Mouse (Mus musculus) intestine, embryonic 14.5 days (tissue): ENCODE data around the gene Matn3. TPM values are rescaled to one million over a fixed set of nuclear protein-coding genes. Genes with fewer than 3 reads are reported as not detected.

Source experiments
- ATAC-seq: fragments of 200-750 bp; cut with Nextera tagmentation; replicated peaks from 2 replicates; pipeline ENCODE4 v1.8.0; 2017; ENCODE audit warnings: low read depth, moderate number of reproducible peaks, moderate TSS enrichment, moderate library complexity; ENCODE audit not compliant: low FRiP score, low TSS enrichment
- DNase-seq: peaks from one replicate; pipeline ENCODE4 v3.0.0-alpha.2; 2018; ENCODE audit warnings: low spot score
- H3K27ac ChIP-seq: fragments of 300-500 bp; sonication (generic); 2 replicates; pipeline ENCODE4 v1.5.1; 2014; ENCODE audit warnings: low read depth, mild to moderate bottlenecking, control low read depth
- H3K27me3 ChIP-seq: fragments of 300-500 bp; sonication (generic); replicated peaks from 2 replicates; pipeline ENCODE4 v1.6.1; 2014; ENCODE audit warnings: low read length, control low read depth; ENCODE audit not compliant: control insufficient read depth, insufficient read depth
- H3K36me3 ChIP-seq: fragments of 300-500 bp; sonication (generic); 2 replicates; pipeline ENCODE4 v1.6.1; 2014; ENCODE audit warnings: low read length, control low read depth; ENCODE audit not compliant: control insufficient read depth, insufficient read depth
- H3K4me1 ChIP-seq: fragments of 300-500 bp; sonication (generic); replicated peaks from 2 replicates; pipeline ENCODE4 v1.6.1; 2014; ENCODE audit warnings: low read length, control low read depth, mixed read lengths; ENCODE audit not compliant: control insufficient read depth, insufficient read depth
- H3K4me2 ChIP-seq: fragments of 300-500 bp; sonication (generic); 2 replicates; pipeline ENCODE4 v1.6.1; 2014; ENCODE audit warnings: low read length
- H3K4me3 ChIP-seq: fragments of 300-500 bp; sonication (generic); 2 replicates; pipeline ENCODE4 v1.5.1; 2014; ENCODE audit warnings: low read depth, low read length, control low read depth, mixed read lengths
- H3K9ac ChIP-seq: fragments of 300-500 bp; sonication (generic); 2 replicates; pipeline ENCODE4 v1.6.1; 2014; ENCODE audit warnings: mild to moderate bottlenecking, low read length
- H3K9me3 ChIP-seq: fragments of 300-500 bp; sonication (generic); 2 replicates; pipeline ENCODE4 v1.6.1; 2016; ENCODE audit warnings: low read length, control low read depth; ENCODE audit not compliant: control insufficient read depth
- WGBS: fragments of 180-500 bp; shearing (Covaris S2); extraction: QIAGEN DNeasy Blood & Tissue Kit; methylation state at CpG from one replicate; pipeline ENCODE4 v1.1.7; 2014; 5-methylcytosine and 5-hydroxymethylcytosine counted together
- polyA plus RNA-seq: library from polyadenylated mRNA; unstranded; fragments of >200 nt; fragmentation: Nextera tagmentation; extraction: Ambion mirVana; gene quantifications from 2 replicates; pipeline ENCODE4 v1.2.1, GENCODE M21; 2014

Matn3 gene
- polyA plus RNA-seq, 1 experiment from 2014 or later: 0.28 TPM

DNA sequence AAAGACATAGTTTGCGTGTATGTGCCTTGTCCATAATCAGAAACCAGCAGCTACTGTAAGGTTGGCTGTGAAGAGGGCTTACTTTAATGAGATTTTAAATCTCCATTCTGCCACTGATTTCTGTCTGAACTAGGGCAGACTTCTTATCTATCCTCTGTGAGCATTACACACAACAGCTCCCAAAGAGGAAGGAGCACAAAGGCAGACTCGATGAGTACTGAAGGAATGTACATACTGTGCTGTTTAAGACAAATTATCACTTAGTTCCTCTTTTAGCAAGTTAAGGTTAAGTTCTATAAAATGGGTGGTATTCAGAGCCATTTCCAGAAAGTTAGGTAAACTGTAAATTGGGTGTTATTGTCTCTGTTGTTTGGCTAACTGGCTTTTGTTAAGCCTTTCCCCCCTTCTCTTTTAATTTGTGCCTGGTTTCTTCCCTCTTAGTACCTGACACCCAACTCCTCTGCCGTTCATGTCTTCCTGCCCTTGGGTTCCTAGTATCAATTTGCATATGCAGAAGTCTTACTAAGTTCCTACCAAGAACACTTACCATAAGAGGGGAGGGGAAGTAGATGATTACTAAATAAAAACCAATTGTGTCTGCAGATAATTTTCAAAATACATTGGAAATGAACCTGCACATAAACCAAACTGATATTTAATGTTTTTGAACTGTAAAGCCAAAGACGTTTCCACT lies 5.9 kb upstream of the Matn3 start:
- peaks cover 27% of the 10 kb centered on the region for H3K36me3 ChIP-seq
- no peaks in the 10 kb centered on the region for H3K27me3 ChIP-seq
- no peak for DNase-seq
- ATAC-seq: no peak
- no peaks in the 10 kb centered on the region for H3K4me1 ChIP-seq
- H3K4me2 ChIP-seq: no peak overlapping the region
- H3K27ac ChIP-seq: no peak overlapping the region
- H3K9ac ChIP-seq: no peak overlapping the region
- 60% methylated on average over 4 of the region's 4 CpGs for WGBS
- H3K9me3 ChIP-seq: no peaks in the 10 kb centered on the region
- H3K4me3 ChIP-seq: no peak overlapping the region

GRCm38 (mm10) chr12:8947163-8947562 lies 566 bp upstream of the Matn3 start:
- Histone ChIP-seq H3K4me1 (peaks cover 6% of the 10 kb centered on the region), H3K27ac (no peak overlapping the region), H3K36me3 (no peaks in the 10 kb centered on the region), H3K4me3 (peak overlapping the region; percentile 45; the same call in 1 of the 2 replicates), H3K4me2 (peak overlapping the region; percentile 99), H3K9ac (peak overlapping the region; percentile 47; the same call in 1 of the 2 replicates), H3K9me3 (no peaks in the 10 kb centered on the region), H3K27me3 (peaks cover 9% of the 10 kb centered on the region)
- WGBS: 35% methylated on average over 9 of the region's 9 CpGs
- no peak for ATAC-seq
- no peak for DNase-seq

GRCm38 (mm10) chr12:8953136-8953535 lies 5.4 kb downstream of the Matn3 start:
- H3K4me3 ChIP-seq: no peak overlapping the region
- peaks cover 2% of the 10 kb centered on the region for H3K4me1 ChIP-seq
- no peak overlapping the region for H3K27ac ChIP-seq
- H3K9me3 ChIP-seq: no peaks in the 10 kb centered on the region
- H3K27me3 ChIP-seq: peaks cover 9% of the 10 kb centered on the region
- no peak for DNase-seq
- H3K9ac ChIP-seq: no peak overlapping the region
- H3K4me2 ChIP-seq: no peak overlapping the region
- H3K36me3 ChIP-seq: no peaks in the 10 kb centered on the region
- WGBS: 82% methylated on average over 10 of the region's 10 CpGs
- no peak for ATAC-seq

- H3K4me1 ChIP-seq: no peaks in the 10 kb centered on the region
- ATAC-seq (no peak), DNase-seq (no peak)
- H3K36me3 ChIP-seq: no peaks in the 10 kb centered on the region
- H3K9me3 ChIP-seq: no peaks in the 10 kb centered on the region
- H3K4me2 ChIP-seq: no peak overlapping the region
- no peak overlapping the region for H3K9ac ChIP-seq
- no peak overlapping the region for H3K4me3 ChIP-seq
- no peak overlapping the region for H3K27ac ChIP-seq
- H3K27me3 ChIP-seq: no peaks in the 10 kb centered on the region; the same call in 1 of the 2 replicates
- 61% methylated on average over 9 of the region's 9 CpGs for WGBS
Observed at GRCm38 (mm10) chr12:8954161-8954561, 6.4 kb downstream of the Matn3 start.

GRCm38 (mm10) chr12:8961607-8962316 lies 14.0 kb downstream of the Matn3 start:
- no peak for DNase-seq
- H3K27ac ChIP-seq: no peak overlapping the region
- no peaks in the 10 kb centered on the region for H3K36me3 ChIP-seq
- no peak overlapping the region for H3K9ac ChIP-seq
- H3K9me3 ChIP-seq: no peaks in the 10 kb centered on the region
- H3K27me3 ChIP-seq: no peaks in the 10 kb centered on the region
- no peak overlapping the region for H3K4me3 ChIP-seq
- 59% methylated on average over 9 of the region's 9 CpGs for WGBS
- no peaks in the 10 kb centered on the region for H3K4me1 ChIP-seq
- no peak for ATAC-seq
- H3K4me2 ChIP-seq: no peak overlapping the region

DNA sequence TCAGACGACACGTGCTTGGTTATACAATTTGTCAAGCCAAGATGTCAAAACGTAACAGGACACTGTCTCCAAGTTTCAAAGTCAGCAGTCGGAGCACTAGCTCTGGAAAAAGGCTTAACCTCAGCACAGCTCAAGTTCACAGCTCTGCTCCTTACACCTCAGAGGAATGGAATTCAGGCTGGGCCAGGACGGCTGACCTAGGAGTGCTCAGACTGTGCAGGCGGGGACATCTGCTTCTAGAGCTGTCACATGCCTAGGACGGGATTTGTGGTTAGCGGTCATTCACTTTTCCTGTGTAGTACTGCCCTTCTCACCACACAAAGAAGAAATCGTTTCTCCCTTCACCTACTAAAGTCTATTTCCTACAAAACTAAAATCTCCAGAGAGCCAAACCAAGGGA lies 22.1 kb downstream of the Matn3 start:
- no peak overlapping the region for H3K9ac ChIP-seq
- no peak overlapping the region for H3K27ac ChIP-seq
- WGBS: 13% methylated on average over 9 of the region's 9 CpGs
- no peak for DNase-seq
- H3K36me3 ChIP-seq: no peaks in the 10 kb centered on the region
- no peaks in the 10 kb centered on the region for H3K9me3 ChIP-seq
- no peak overlapping the region for H3K4me3 ChIP-seq
- no peak overlapping the region for H3K4me2 ChIP-seq
- peak; percentile 40; the same call in 1 of the 2 replicates for ATAC-seq
- 0 out of 2 replicates have a peak, but pooled peaks cover 15% of the 10 kb centered on the region for H3K4me1 ChIP-seq
- no peaks in the 10 kb centered on the region for H3K27me3 ChIP-seq

DNA sequence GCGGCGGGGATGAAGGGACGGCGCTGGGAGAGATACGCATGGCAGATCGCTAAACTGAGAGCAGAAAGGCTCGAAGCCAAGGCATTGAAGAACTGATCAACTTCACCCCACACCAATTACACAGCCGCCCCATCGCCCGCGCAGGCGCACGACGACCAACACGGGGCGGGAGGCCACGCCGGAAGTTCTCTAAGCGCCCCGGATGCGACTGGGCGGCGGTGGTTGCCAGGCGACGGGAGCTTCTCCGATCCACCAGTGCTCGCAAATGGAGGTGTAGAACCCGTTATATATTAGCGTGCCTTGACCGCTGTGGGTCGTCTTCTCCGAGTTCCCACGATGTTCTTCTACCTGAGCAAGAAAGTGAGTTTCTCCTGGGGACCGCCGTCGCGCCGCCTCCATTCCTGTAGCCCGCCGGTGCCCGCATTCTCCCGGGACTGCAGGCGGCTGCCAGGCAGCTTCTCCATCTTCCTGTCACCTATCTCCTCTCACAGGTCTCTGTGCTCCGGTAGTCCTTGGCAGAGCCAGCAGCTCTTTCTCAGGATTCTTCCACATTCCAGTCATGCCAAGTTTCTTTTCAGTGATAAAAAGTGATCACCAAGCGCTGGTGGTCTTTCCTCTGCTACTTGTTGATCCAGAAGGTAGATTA lies 26.2 kb downstream of the Matn3 start, which contains the start of gene Wdr35:
Wdr35 (plus strand) TSS at position 73 of the 646 bp plus-strand sequence.
- Histone ChIP-seq H3K4me3 (peak within 1 kb of the TSS; percentile 77), H3K27ac (no peak within 1 kb of the TSS), H3K4me1 (0 out of 2 replicates have a peak, but pooled peaks cover 15% of the 10 kb centered on the region), H3K9me3 (no peaks in the 10 kb centered on the region), H3K36me3 (peaks cover 5% of the 10 kb centered on the region), H3K9ac (peak within 1 kb of the TSS; percentile 55), H3K27me3 (no peaks in the 10 kb centered on the region), H3K4me2 (peak within 1 kb of the TSS; percentile 96)
- under 1% methylated on average over 45 of the region's 45 CpGs for WGBS
- peak; percentile 88 for ATAC-seq
- peak; percentile 92 for DNase-seq

DNA sequence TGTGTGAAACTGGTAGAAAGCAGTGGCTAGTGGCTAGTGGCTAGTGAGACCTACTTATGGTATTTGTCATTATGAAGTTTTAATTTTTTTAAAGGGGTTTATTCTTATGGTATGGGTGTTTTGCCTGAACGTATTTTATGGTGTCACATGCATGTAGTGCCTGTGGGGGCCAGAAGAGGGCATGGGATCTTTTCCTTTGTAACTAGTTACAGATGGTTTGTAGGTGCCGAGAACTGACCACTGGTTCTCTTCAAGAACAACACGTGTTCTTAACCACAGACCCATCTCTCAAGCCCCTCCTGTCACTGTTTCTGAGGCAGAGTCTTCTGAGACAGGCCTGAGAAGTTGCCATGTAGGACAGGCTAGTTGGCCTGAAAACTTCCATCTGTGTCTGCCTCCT lies 27.3 kb downstream of the Matn3 start:
- H3K9me3 ChIP-seq: no peaks in the 10 kb centered on the region
- H3K9ac ChIP-seq: no peak overlapping the region
- H3K4me2 ChIP-seq: peak overlapping the region; percentile 96; the same call in 1 of the 2 replicates
- ATAC-seq (no peak), DNase-seq (no peak)
- H3K27ac ChIP-seq: no peak overlapping the region
- peaks cover 7% of the 10 kb centered on the region for H3K36me3 ChIP-seq
- H3K4me3 ChIP-seq: no peak overlapping the region
- WGBS: 88% methylated on average over 3 of the region's 3 CpGs
- H3K4me1 ChIP-seq: 0 out of 2 replicates have a peak, but pooled peaks cover 11% of the 10 kb centered on the region
- no peaks in the 10 kb centered on the region for H3K27me3 ChIP-seq
